Mouse (Mus musculus): Measurements from ENCODE around the gene Swap70. TPM values are rescaled to one million over a fixed set of nuclear protein-coding genes. Genes with fewer than 3 reads are reported as not detected.
"Not testable (repeated sequence)": the region's sequence is repeated elsewhere in the genome, so short reads cannot be mapped to it uniquely, and the experiment has no call there.

The Swap70 gene
- total RNA-seq, 2 experiments from 2014 or later = 9.4 to 10.8 TPM

- DNase-seq (ENCODE audit: low spot score in 2 of 2) = no peak
- Histone ChIP-seq H3K4me3 (peak overlapping the region; percentile 89), H3K27ac (peak overlapping the region; percentile 88)
- peak; percentile 66 for TF ChIP-seq CTCF (conservative IDR thresholded peaks at IDR 0.05)
Observed at GRCm38 (mm10) chr7:110221051-110221585, 393 bp upstream of the Swap70 start.

- no peak for TF ChIP-seq CTCF (conservative IDR thresholded peaks at IDR 0.05)
Observed at GRCm38 (mm10) chr7:110222583-110223182, 1.2 kb downstream of the Swap70 start.

GRCm38 (mm10) chr7:110223727-110224510, 2.4 kb downstream of the Swap70 start:
- DNase-seq (ENCODE audit: low spot score in 2 of 2) = no peak
- TF ChIP-seq CTCF (conservative IDR thresholded peaks at IDR 0.05) = no peak
- no peak overlapping the region for H3K4me3 ChIP-seq
- H3K27ac ChIP-seq = no peak overlapping the region

More at GRCm38 (mm10) chr7:110222583-110223182, 1.2 kb downstream of the Swap70 start:
- peak overlapping the region; percentile 88; the same call in 1 of the 2 replicates for H3K27ac ChIP-seq
- no peak for DNase-seq (ENCODE audit: low spot score in 2 of 2)
- peak overlapping the region; percentile 89 for H3K4me3 ChIP-seq

GRCm38 (mm10) chr7:110226484-110226883, 5.0 kb downstream of the Swap70 start:
- no peak for DNase-seq (ENCODE audit: low spot score in 2 of 2)
- no peak overlapping the region for H3K4me3 ChIP-seq
- no peak for TF ChIP-seq CTCF (conservative IDR thresholded peaks at IDR 0.05)
- no peak overlapping the region for H3K27ac ChIP-seq

GRCm38 (mm10) chr7:110229967-110230366, 8.5 kb downstream of the Swap70 start:
- no peak for TF ChIP-seq CTCF (conservative IDR thresholded peaks at IDR 0.05)
- Histone ChIP-seq H3K4me3 (no peak overlapping the region), H3K27ac (no peak overlapping the region)
- DNase-seq (ENCODE audit: low spot score in 2 of 2) = no peak

GRCm38 (mm10) chr7:110231127-110231526, 9.6 kb downstream of the Swap70 start:
- H3K27ac ChIP-seq; H3K4me3 ChIP-seq; DNase-seq (ENCODE audit: low spot score in 2 of 2): not testable (repeated sequence)

- no peak for DNase-seq (ENCODE audit: low spot score in 2 of 2)
- TF ChIP-seq CTCF (conservative IDR thresholded peaks at IDR 0.05) = no peak
- H3K27ac ChIP-seq = no peak overlapping the region
- no peak overlapping the region for H3K4me3 ChIP-seq
Observed at GRCm38 (mm10) chr7:110236085-110236484, 14.6 kb downstream of the Swap70 start.

- no peak for DNase-seq (ENCODE audit: low spot score in 2 of 2)
- no peak for TF ChIP-seq CTCF (conservative IDR thresholded peaks at IDR 0.05)
- Histone ChIP-seq H3K27ac (peak overlapping the region; percentile 83), H3K4me3 (no peak overlapping the region)
Observed at GRCm38 (mm10) chr7:110237451-110237836, 15.9 kb downstream of the Swap70 start.

GRCm38 (mm10) chr7:110237837-110238451, 16.4 kb downstream of the Swap70 start:
- no peak for TF ChIP-seq CTCF (conservative IDR thresholded peaks at IDR 0.05)
- peak overlapping the region; percentile 4; the same call in 1 of the 2 replicates for H3K4me3 ChIP-seq
- peak overlapping the region; percentile 83 for H3K27ac ChIP-seq
- peak in 1 of 2 experiments; percentile 10 for DNase-seq (ENCODE audit: low spot score in 2 of 2)

GRCm38 (mm10) chr7:110239590-110239989, 18.1 kb downstream of the Swap70 start:
- no peak for TF ChIP-seq CTCF (conservative IDR thresholded peaks at IDR 0.05)
- no peak overlapping the region for H3K27ac ChIP-seq
- no peak overlapping the region for H3K4me3 ChIP-seq
- DNase-seq (ENCODE audit: low spot score in 2 of 2) = no peak

GRCm38 (mm10) chr7:110241472-110242289, 20.2 kb downstream of the Swap70 start:
- Histone ChIP-seq H3K27ac (no peak overlapping the region), H3K4me3 (no peak overlapping the region)
- no peak for TF ChIP-seq CTCF (conservative IDR thresholded peaks at IDR 0.05)
- DNase-seq (ENCODE audit: low spot score in 2 of 2) = no peak

- no peak for TF ChIP-seq CTCF (conservative IDR thresholded peaks at IDR 0.05)
- no peak overlapping the region for H3K4me3 ChIP-seq
- DNase-seq (ENCODE audit: low spot score in 2 of 2) = no peak
- no peak overlapping the region for H3K27ac ChIP-seq
Observed at GRCm38 (mm10) chr7:110242290-110242581, 20.7 kb downstream of the Swap70 start.
